Mouse (Mus musculus) cerebellum, postnatal 4 days (tissue): Measurements from ENCODE around the gene Gm16429.
"Not testable (repeated sequence)": the region's sequence is repeated elsewhere in the genome, so short reads cannot be mapped to it uniquely, and the experiment has no call there.

Source experiments
- DNase-seq, 2 experiments: peaks; one replicate each; pipeline ENCODE4 v3.0.0; 2022; ENCODE audit warnings: low spot score in 2 of 2, mixed read lengths in 1 of 2

Gm16429 gene

GRCm38 (mm10) chr5:93928952-93929351, at the start of gene Gm16429:
Gene Gm16429, minus strand, starts transcription at chr5:93929052.
- DNase-seq, result not testable (repeated sequence)
